Mouse (Mus musculus) embryo, embryonic 10.5 days (tissue): ENCODE results near the gene Lmbrd2.
"Not testable (repeated sequence)": the region's sequence is repeated elsewhere in the genome, so short reads cannot be mapped to it uniquely, and the experiment has no call there.

Experiments
- DNase-seq: peaks from one replicate; pipeline ENCODE4 v3.0.0-alpha.2; 2015; ENCODE audit warnings: low spot score

Lmbrd2 gene

GRCm38 (mm10) chr15:9134891-9135507, 5.4 kb upstream of the Lmbrd2 start:
- DNase-seq = peak; percentile 13

- peak; percentile 28 for DNase-seq
Observed at GRCm38 (mm10) chr15:9139447-9139846, 903 bp upstream of the Lmbrd2 start.

GRCm38 (mm10) chr15:9140684-9141171, 378 bp downstream of the Lmbrd2 start:
- peak; percentile 64 for DNase-seq

- DNase-seq = no peak
Observed at GRCm38 (mm10) chr15:9155325-9155724, 15.0 kb downstream of the Lmbrd2 start, which contains the start of gene Skp2. Gene Skp2, minus strand, starts transcription at chr15:9155425.

GRCm38 (mm10) chr15:9162557-9163070, 22.3 kb downstream of the Lmbrd2 start:
- no peak for DNase-seq

- DNase-seq = no peak
Observed at GRCm38 (mm10) chr15:9164125-9164524, 23.8 kb downstream of the Lmbrd2 start.

- DNase-seq = no peak
Observed at GRCm38 (mm10) chr15:9177038-9177437, 36.7 kb downstream of the Lmbrd2 start.

- no peak for DNase-seq
Observed at GRCm38 (mm10) chr15:9183995-9184394, 43.6 kb downstream of the Lmbrd2 start.

- no peak for DNase-seq
Observed at GRCm38 (mm10) chr15:9189796-9190195, 49.4 kb downstream of the Lmbrd2 start.

- DNase-seq = peak; percentile 4
Observed at GRCm38 (mm10) chr15:9192685-9193084, 52.3 kb downstream of the Lmbrd2 start.

- no peak for DNase-seq
Observed at GRCm38 (mm10) chr15:9198421-9198820, 58.1 kb downstream of the Lmbrd2 start.

GRCm38 (mm10) chr15:9211891-9212290, 71.5 kb downstream of the Lmbrd2 start:
- DNase-seq = no peak

- not testable (repeated sequence) for DNase-seq
Observed at GRCm38 (mm10) chr15:9213026-9213425, 72.7 kb downstream of the Lmbrd2 start.

GRCm38 (mm10) chr15:9213431-9213830, 73.1 kb downstream of the Lmbrd2 start:
- DNase-seq = not testable (repeated sequence)

- DNase-seq = no peak
Observed at GRCm38 (mm10) chr15:9216446-9216845, 76.1 kb downstream of the Lmbrd2 start.

- not testable (repeated sequence) for DNase-seq
Observed at GRCm38 (mm10) chr15:9230917-9231316, 90.6 kb downstream of the Lmbrd2 start.

- no peak for DNase-seq
Observed at GRCm38 (mm10) chr15:9246345-9246744, 106.0 kb downstream of the Lmbrd2 start.
